Mouse (Mus musculus) lung, postnatal 36 days (tissue): ENCODE data around the gene Rimbp2.
A peak's percentile ranks its signal among the peaks of the same experiment; 100 is the strongest.

Experiments used
- DNase-seq: peaks from one replicate; pipeline ENCODE4 v3.0.0; 2022; ENCODE audit warnings: mixed read lengths

Rimbp2 gene

GRCm38 (mm10) chr5:128925073-128925472 is 28.2 kb downstream of the Rimbp2 start:
- DNase-seq = no peak

- no peak for DNase-seq
Measured at GRCm38 (mm10) chr5:128920112-128920511, 33.2 kb downstream of the Rimbp2 start.

- DNase-seq = peak; percentile 62
Measured at GRCm38 (mm10) chr5:128917116-128917959, 35.9 kb downstream of the Rimbp2 start.

- DNase-seq = no peak
Measured at GRCm38 (mm10) chr5:128913820-128914219, 39.5 kb downstream of the Rimbp2 start.

GRCm38 (mm10) chr5:128912374-128912773 is 40.9 kb downstream of the Rimbp2 start:
- no peak for DNase-seq

- DNase-seq = no peak
Measured at GRCm38 (mm10) chr5:128911593-128911992, 41.7 kb downstream of the Rimbp2 start.

- no peak for DNase-seq
Measured at GRCm38 (mm10) chr5:128904113-128904512, 49.2 kb downstream of the Rimbp2 start.

GRCm38 (mm10) chr5:128903120-128903519 is 50.2 kb downstream of the Rimbp2 start:
- no peak for DNase-seq

- DNase-seq = no peak
Measured at GRCm38 (mm10) chr5:128899971-128900370, 53.3 kb downstream of the Rimbp2 start.

- no peak for DNase-seq
Measured at GRCm38 (mm10) chr5:128894921-128895320, 58.4 kb downstream of the Rimbp2 start.

- DNase-seq = no peak
Measured at GRCm38 (mm10) chr5:128887546-128887945, 65.7 kb downstream of the Rimbp2 start.

GRCm38 (mm10) chr5:128884320-128884719 is 69.0 kb downstream of the Rimbp2 start:
- DNase-seq = no peak

- no peak for DNase-seq
Measured at GRCm38 (mm10) chr5:128879092-128879491, 74.2 kb downstream of the Rimbp2 start.

GRCm38 (mm10) chr5:128877425-128878035 is 75.8 kb downstream of the Rimbp2 start:
- DNase-seq = no peak

GRCm38 (mm10) chr5:128871706-128872105 is 81.6 kb downstream of the Rimbp2 start:
- no peak for DNase-seq

GRCm38 (mm10) chr5:128866811-128867210 is 86.5 kb downstream of the Rimbp2 start:
- no peak for DNase-seq

GRCm38 (mm10) chr5:128866291-128866690 is 87.0 kb downstream of the Rimbp2 start:
- DNase-seq = no peak

GRCm38 (mm10) chr5:128863497-128863896 is 89.8 kb downstream of the Rimbp2 start:
- no peak for DNase-seq

- no peak for DNase-seq
Measured at GRCm38 (mm10) chr5:128860907-128861306, 92.4 kb downstream of the Rimbp2 start.

GRCm38 (mm10) chr5:128852791-128853190 is 100.5 kb downstream of the Rimbp2 start:
- DNase-seq = no peak

- DNase-seq = no peak
Measured at GRCm38 (mm10) chr5:128847806-128848205, 105.5 kb downstream of the Rimbp2 start.

GRCm38 (mm10) chr5:128846433-128847040 is 106.7 kb downstream of the Rimbp2 start:
- no peak for DNase-seq

GRCm38 (mm10) chr5:128845033-128845432 is 108.3 kb downstream of the Rimbp2 start:
- no peak for DNase-seq

- no peak for DNase-seq
Measured at GRCm38 (mm10) chr5:128843982-128844381, 109.3 kb downstream of the Rimbp2 start.
